In genomic region chrX:141249636-141250035, GRCm38 (mm10) we compare ENCODE assay signal across 28 mouse cellular contexts.
A peak's percentile ranks its signal among the peaks of the same experiment; 100 is the strongest.
DNase-seq lines count a peak whose midpoint lies in the region; ATAC-seq and TF ChIP-seq lines count a peak whose summit lies in the region.
"Had no signal": no experiment of that assay in that cellular context is flagged by ENCODE, and none has a peak within 500 bp of the region (broad histone marks: within the 10 kb centered on the region; RNA-seq: fewer than 3 reads in every experiment).

No protein-coding gene starts in this region.

- 63% methylated on average over 1 of the region's 1 CpGs for WGBS in liver, adult 2 months
- WGBS in liver, embryonic 11.5 days, result 44% methylated on average over 1 of the region's 1 CpGs
- WGBS in midbrain, embryonic 15.5 days, result 53% methylated on average over 1 of the region's 1 CpGs

- H3K9ac ChIP-seq in liver, adult 2 months (ENCODE audit: low read depth, low read length), result no peak overlapping the region
- no peak overlapping the region for H3K9ac ChIP-seq in liver, embryonic 11.5 days (ENCODE audit: low read depth, low read length)
- H3K9ac ChIP-seq in midbrain, embryonic 15.5 days, result no peak overlapping the region
- H3K9ac ChIP-seq: embryonic facial prominence, embryonic 13.5 days; forebrain, embryonic 12.5 days; forebrain, embryonic 15.5 days; heart, embryonic 13.5 days; hindbrain, embryonic 13.5 days had no signal

- no peaks in the 10 kb centered on the region for H3K4me1 ChIP-seq in liver, adult 2 months (ENCODE audit: control insufficient read depth, insufficient read depth, low read length)
- no peaks in the 10 kb centered on the region for H3K4me1 ChIP-seq in liver, embryonic 11.5 days (replicated peaks; ENCODE audit: control insufficient read depth, insufficient read depth, low read length)
- H3K4me1 ChIP-seq in midbrain, embryonic 15.5 days, result no peaks in the 10 kb centered on the region
- H3K4me1 ChIP-seq: embryonic facial prominence, embryonic 10.5 days; embryonic facial prominence, embryonic 13.5 days; forebrain, embryonic 12.5 days; forebrain, embryonic 15.5 days; heart, embryonic 10.5 days; heart, embryonic 13.5 days; hindbrain, embryonic 13.5 days had no signal

- TF ChIP-seq POLR2A in liver, adult 2 months (IDR thresholded peaks at IDR 0.05; ENCODE audit: extremely low read depth, insufficient read depth, low read length), result no peak

- TF ChIP-seq CTCF in liver, adult 2 months (IDR thresholded peaks at IDR 0.05; ENCODE audit: low read depth, low read length), result no peak

- no peaks in the 10 kb centered on the region for H3K27me3 ChIP-seq in liver, adult 2 months (ENCODE audit: control insufficient read depth, insufficient read depth, low read length)
- H3K27me3 ChIP-seq in liver, embryonic 11.5 days (replicated peaks; ENCODE audit: control insufficient read depth, insufficient read depth, low read length), result no peaks in the 10 kb centered on the region; the same call in 1 of the 2 replicates
- 0 out of 2 replicates have a peak, but pooled peaks cover 5% of the 10 kb centered on the region for H3K27me3 ChIP-seq in midbrain, embryonic 15.5 days (replicated peaks)
- H3K27me3 ChIP-seq: forebrain, embryonic 15.5 days; heart, embryonic 13.5 days; Patski had no signal

- H3K36me3 ChIP-seq in liver, adult 2 months (ENCODE audit: control insufficient read depth, insufficient read depth, low read length), result no peaks in the 10 kb centered on the region
- H3K36me3 ChIP-seq in liver, embryonic 11.5 days (ENCODE audit: control insufficient read depth, insufficient read depth, low read length), result no peaks in the 10 kb centered on the region
- H3K36me3 ChIP-seq in midbrain, embryonic 15.5 days (replicated peaks), result no peaks in the 10 kb centered on the region
- H3K36me3 ChIP-seq: embryonic facial prominence, embryonic 10.5 days; embryonic facial prominence, embryonic 13.5 days; forebrain, embryonic 12.5 days; forebrain, embryonic 15.5 days; G1E; heart, embryonic 10.5 days; heart, embryonic 13.5 days; hindbrain, embryonic 13.5 days had no signal

- intact Hi-C loops in left cerebral cortex, postnatal 25 days (cut with DNase I), result no loop called here

- H3K27ac ChIP-seq in liver, adult 2 months (replicated peaks; ENCODE audit: insufficient read depth, low read depth, low read length), result no peak overlapping the region
- H3K27ac ChIP-seq in liver, embryonic 11.5 days (ENCODE audit: low read depth, low read length), result no peak overlapping the region
- no peak overlapping the region for H3K27ac ChIP-seq in midbrain, embryonic 15.5 days
- H3K27ac ChIP-seq: embryonic facial prominence, embryonic 10.5 days; embryonic facial prominence, embryonic 13.5 days; forebrain, embryonic 12.5 days; forebrain, embryonic 15.5 days; heart, adult 2 months; heart, embryonic 10.5 days; heart, embryonic 13.5 days; hindbrain, embryonic 13.5 days had no signal

- DNase-seq in liver, adult 2 months (ENCODE audit: extremely low read depth, low read depth, low spot score), result peak; percentile 3
- DNase-seq in liver, embryonic 11.5 days (ENCODE audit: low spot score), result no peak
- no peak for DNase-seq in urinary bladder, postnatal 36 days (ENCODE audit: low spot score in 2 of 2)
- DNase-seq in left cerebral cortex, postnatal 25 days (ENCODE audit: low spot score in 2 of 2), result no peak
- DNase-seq: adrenal gland, postnatal 10 days; adrenal gland, postnatal 36 days; cerebellum, adult 2 months; cerebellum, adult 9-11 months; cerebellum, postnatal 25 days; embryo, embryonic 11 days; gastrocnemius, postnatal 25 days; heart, adult 2 months; heart, postnatal 14 days; heart, postnatal 4 days had no signal

- no peak for ATAC-seq in liver, embryonic 11.5 days (replicated peaks; ENCODE audit: low FRiP score)
- peak; percentile 78 for ATAC-seq in common myeloid progenitor, adult 5-6 weeks (replicated peaks; ENCODE audit: low read depth, poor library complexity, severe bottlenecking)
- ATAC-seq in megakaryocyte, adult 5-6 weeks (ENCODE audit: poor library complexity, severe bottlenecking), result peak; percentile 99
- no peak for ATAC-seq in midbrain, embryonic 15.5 days (replicated peaks)
- ATAC-seq: forebrain, embryonic 15.5 days; hindbrain, embryonic 16.5 days; Patski had no signal

- H3K79me2 ChIP-seq in liver, adult 2 months (ENCODE audit: control insufficient read depth, insufficient read depth, low read length), result no peaks in the 10 kb centered on the region

- H3K9me3 ChIP-seq in liver, embryonic 11.5 days (ENCODE audit: control insufficient read depth, low read length), result no peaks in the 10 kb centered on the region
- H3K9me3 ChIP-seq in midbrain, embryonic 15.5 days, result no peaks in the 10 kb centered on the region
- H3K9me3 ChIP-seq: embryonic facial prominence, embryonic 10.5 days; embryonic facial prominence, embryonic 13.5 days; forebrain, embryonic 12.5 days; forebrain, embryonic 15.5 days; G1E; heart, embryonic 10.5 days; heart, embryonic 13.5 days; hindbrain, embryonic 13.5 days had no signal

- no peak overlapping the region for H3K4me2 ChIP-seq in liver, embryonic 11.5 days
- no peak overlapping the region for H3K4me2 ChIP-seq in midbrain, embryonic 15.5 days
- H3K4me2 ChIP-seq: embryonic facial prominence, embryonic 13.5 days; forebrain, embryonic 12.5 days; forebrain, embryonic 15.5 days; heart, embryonic 13.5 days; hindbrain, embryonic 13.5 days had no signal

- H3K4me3 ChIP-seq in liver, adult 2 months (ENCODE audit: insufficient read depth, low read depth, low read length), result no peak overlapping the region
- no peak overlapping the region for H3K4me3 ChIP-seq in liver, embryonic 11.5 days (ENCODE audit: low read depth, low read length)
- no peak overlapping the region for H3K4me3 ChIP-seq in midbrain, embryonic 15.5 days
- H3K4me3 ChIP-seq: embryonic facial prominence, embryonic 10.5 days; embryonic facial prominence, embryonic 13.5 days; erythroblast, embryonic 14.5 days; forebrain, embryonic 12.5 days; forebrain, embryonic 15.5 days; heart, adult 2 months; heart, embryonic 10.5 days; heart, embryonic 13.5 days; hindbrain, embryonic 13.5 days had no signal

Comparison
In these comparisons a context has a peak if more than half of its experiments do, and no peak if none do; other contexts are left out.
1. ATAC-seq: peak in common myeloid progenitor, adult 5-6 weeks (single experiment) and megakaryocyte, adult 5-6 weeks (single experiment); none in liver, embryonic 11.5 days (single experiment) and midbrain, embryonic 15.5 days (single experiment).